Mouse (Mus musculus) heart, embryonic 16.5 days (tissue): ENCODE data around the gene 2900026A02Rik. TPM values are rescaled to one million over a fixed set of nuclear protein-coding genes. Genes with fewer than 3 reads are reported as not detected.

Experiments used
- ATAC-seq: fragments of 200-750 bp; cut with Nextera tagmentation; replicated peaks from 2 replicates; pipeline ENCODE4 v1.8.0; 2017; ENCODE audit warnings: moderate number of reproducible peaks; ENCODE audit not compliant: insufficient read depth, low FRiP score; ENCODE audit errors: extremely low read depth
- H3K27ac ChIP-seq: fragments of 300-500 bp; sonication (generic); 2 replicates; pipeline ENCODE4 v1.5.1; 2014; ENCODE audit warnings: mild to moderate bottlenecking, low read length, control low read depth, moderate library complexity
- H3K27me3 ChIP-seq: fragments of 300-500 bp; sonication (generic); 2 replicates; pipeline ENCODE4 v1.6.1; 2014; ENCODE audit warnings: low read length, mixed read lengths; ENCODE audit not compliant: control insufficient read depth, insufficient read depth
- H3K36me3 ChIP-seq: fragments of 300-500 bp; sonication (generic); 2 replicates; pipeline ENCODE4 v1.6.1; 2014; ENCODE audit not compliant: control insufficient read depth, insufficient read depth
- H3K4me1 ChIP-seq: fragments of 300-500 bp; sonication (generic); 2 replicates; pipeline ENCODE4 v1.6.1; 2014; ENCODE audit warnings: low read length, mixed read lengths; ENCODE audit not compliant: control insufficient read depth, insufficient read depth
- H3K4me2 ChIP-seq: fragments of 300-500 bp; sonication (generic); 2 replicates; pipeline ENCODE4 v1.6.1; 2014; ENCODE audit warnings: low read depth, mild to moderate bottlenecking, control low read depth, low read length
- H3K4me3 ChIP-seq: fragments of 300-500 bp; sonication (generic); 2 replicates; pipeline ENCODE4 v1.5.1; 2014; ENCODE audit warnings: mild to moderate bottlenecking, control low read depth, low read length
- H3K9ac ChIP-seq: fragments of 300-500 bp; sonication (generic); 2 replicates; pipeline ENCODE4 v1.6.1; 2014; ENCODE audit warnings: low read length, control low read depth
- H3K9me3 ChIP-seq: fragments of 300-500 bp; sonication (generic); replicated peaks from 2 replicates; pipeline ENCODE4 v1.6.1; 2016; ENCODE audit warnings: low read length; ENCODE audit not compliant: control insufficient read depth
- WGBS: fragments of 180-500 bp; shearing (Covaris S2); extraction: QIAGEN DNeasy Blood & Tissue Kit; methylation state at CpG from one replicate; pipeline ENCODE4 v1.1.7; 2014; 5-methylcytosine and 5-hydroxymethylcytosine counted together
- polyA plus RNA-seq: library from polyadenylated mRNA; unstranded; fragments of >200 nt; fragmentation: Nextera tagmentation; extraction: Ambion mirVana; gene quantifications from 2 replicates; pipeline ENCODE4 v1.2.1, GENCODE M21; 2015

2900026A02Rik gene
- polyA plus RNA-seq, 1 experiment from 2014 or later = 14.9 TPM

DNA sequence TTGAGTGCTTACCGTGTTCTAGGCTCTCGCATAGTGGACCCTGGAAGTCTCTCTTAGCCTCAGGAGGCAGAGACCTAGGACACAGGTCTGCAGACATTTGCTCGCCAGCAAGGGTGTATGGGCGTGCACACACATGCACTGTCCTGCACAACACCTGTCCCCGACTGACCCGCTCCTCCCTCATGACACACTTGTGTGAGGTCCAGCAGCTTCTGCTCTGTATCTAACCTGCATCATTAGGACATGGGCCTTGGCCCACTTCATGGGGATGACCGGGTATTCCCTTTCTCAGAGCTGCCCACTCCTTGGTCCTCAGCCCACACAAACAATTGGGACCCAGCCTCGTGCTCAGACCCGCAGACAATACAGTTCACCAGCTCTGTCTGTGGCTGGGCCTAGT is 140.0 kb downstream of the 2900026A02Rik start:
- peaks cover 19% of the 10 kb centered on the region for H3K4me1 ChIP-seq
- no peak overlapping the region for H3K27ac ChIP-seq
- peak; percentile 14; the same call in 1 of the 2 replicates for ATAC-seq
- 87% methylated on average over 9 of the region's 9 CpGs for WGBS
- H3K27me3 ChIP-seq = peaks cover 4% of the 10 kb centered on the region
- H3K4me3 ChIP-seq = no peak overlapping the region
- no peaks in the 10 kb centered on the region for H3K36me3 ChIP-seq
- no peak overlapping the region for H3K4me2 ChIP-seq
- H3K9me3 ChIP-seq = 0 out of 2 replicates have a peak, but pooled peaks cover 4% of the 10 kb centered on the region
- H3K9ac ChIP-seq = no peak overlapping the region

DNA sequence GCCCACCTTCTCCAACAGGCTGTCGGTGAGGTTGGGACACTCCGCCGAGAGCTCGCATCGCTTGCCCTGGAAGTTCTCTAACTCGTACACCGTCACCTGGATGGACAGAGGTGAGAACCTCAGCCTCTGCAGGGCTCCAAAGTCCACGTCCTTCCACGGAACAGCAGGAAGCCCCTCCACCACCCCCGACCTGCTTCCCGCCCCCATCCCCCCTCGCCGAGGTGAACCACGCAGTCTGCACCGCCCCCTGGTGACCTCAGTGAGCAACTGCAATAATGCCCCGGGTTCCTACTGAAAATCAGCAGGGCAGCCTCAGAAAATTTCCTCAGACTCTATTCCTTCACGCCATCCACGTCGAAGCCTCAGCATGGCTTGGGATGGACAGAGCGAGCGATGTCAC is 141.3 kb downstream of the 2900026A02Rik start:
- no peak for ATAC-seq
- peaks cover 19% of the 10 kb centered on the region for H3K4me1 ChIP-seq
- H3K4me2 ChIP-seq = peak overlapping the region; percentile 34; the same call in 1 of the 2 replicates
- WGBS = 21% methylated on average over 21 of the region's 21 CpGs
- H3K27ac ChIP-seq = no peak overlapping the region
- no peaks in the 10 kb centered on the region for H3K36me3 ChIP-seq
- H3K9ac ChIP-seq = no peak overlapping the region
- no peak overlapping the region for H3K4me3 ChIP-seq
- H3K27me3 ChIP-seq = peaks cover 4% of the 10 kb centered on the region
- H3K9me3 ChIP-seq = 0 out of 2 replicates have a peak, but pooled peaks cover 4% of the 10 kb centered on the region

DNA sequence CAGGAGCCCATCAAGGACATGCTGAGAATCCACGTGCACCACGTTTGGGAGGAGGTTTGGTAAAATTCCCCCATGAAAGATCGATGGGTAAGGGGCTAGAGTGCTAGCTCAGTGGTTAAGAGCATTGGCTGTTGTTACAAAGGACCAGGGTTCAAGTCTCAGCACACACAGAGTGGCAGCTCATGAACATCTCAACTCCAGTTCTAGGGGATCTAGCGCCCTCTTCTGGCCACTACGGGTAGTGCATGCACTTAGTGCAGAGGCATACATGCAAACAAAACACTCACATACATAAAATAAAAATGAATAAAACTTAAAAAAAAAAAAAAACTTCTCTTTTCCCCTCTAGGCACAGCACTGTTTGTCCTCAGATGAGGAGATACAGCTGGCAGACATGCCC is 142.3 kb downstream of the 2900026A02Rik start:
- Histone ChIP-seq H3K9me3 (no peaks in the 10 kb centered on the region), H3K4me3 (no peak overlapping the region), H3K4me2 (no peak overlapping the region), H3K36me3 (no peaks in the 10 kb centered on the region), H3K4me1 (peaks cover 19% of the 10 kb centered on the region), H3K9ac (no peak overlapping the region), H3K27ac (no peak overlapping the region), H3K27me3 (peaks cover 4% of the 10 kb centered on the region)
- ATAC-seq = no peak
- 59% methylated on average over 5 of the region's 5 CpGs for WGBS

DNA sequence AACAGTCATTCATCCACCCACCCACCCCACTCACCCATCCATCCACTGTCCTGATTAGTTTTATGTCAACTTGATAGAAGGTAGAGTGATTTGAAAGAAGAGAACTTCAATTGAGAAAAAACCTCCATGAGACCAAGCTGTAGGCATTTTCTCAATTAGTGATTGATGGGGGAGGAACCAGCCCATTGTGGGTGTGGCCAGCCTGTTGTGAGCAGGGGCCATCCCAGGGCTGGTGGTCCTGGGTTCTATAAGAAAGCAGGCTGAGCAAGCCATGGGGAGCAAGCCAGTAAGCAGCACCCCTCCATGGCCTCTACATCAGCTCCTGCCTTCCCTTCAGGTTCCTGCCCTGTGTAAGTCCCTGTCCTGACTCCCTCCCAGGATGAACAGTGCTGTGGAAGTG is 151.0 kb downstream of the 2900026A02Rik start, which contains the start of gene Crybb2:
TSS of gene Crybb2 (minus strand) at position 101 of the 400 bp plus-strand sequence.
- Histone ChIP-seq H3K27me3 (peaks cover 3% of the 10 kb centered on the region; the same call in 1 of the 2 replicates), H3K4me3 (no peak within 1 kb of the TSS), H3K27ac (no peak within 1 kb of the TSS)

DNA sequence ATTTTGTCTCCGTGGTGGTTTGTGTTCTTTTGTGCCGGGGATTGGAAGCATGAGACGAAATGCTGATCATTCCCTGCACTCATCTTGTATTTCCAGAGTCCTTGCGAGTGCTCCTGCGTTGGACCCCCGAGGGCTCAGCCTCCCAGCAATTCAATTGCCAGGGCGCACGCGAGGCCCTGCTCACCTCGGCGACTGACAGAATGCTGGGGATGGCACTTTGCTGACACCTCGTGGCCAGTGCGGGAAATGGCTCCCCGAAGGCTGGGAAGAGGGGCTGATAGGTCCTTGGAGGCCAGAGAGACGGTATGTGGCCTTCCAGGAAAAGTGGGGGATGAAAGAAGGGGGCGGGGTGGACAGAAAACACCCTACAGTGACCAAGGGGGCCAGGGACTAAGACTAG is 166.7 kb downstream of the 2900026A02Rik start:
- H3K9me3 ChIP-seq = no peaks in the 10 kb centered on the region; the same call in 1 of the 2 replicates
- H3K36me3 ChIP-seq = no peaks in the 10 kb centered on the region
- no peak overlapping the region for H3K9ac ChIP-seq
- no peak overlapping the region for H3K4me3 ChIP-seq
- H3K4me1 ChIP-seq = no peaks in the 10 kb centered on the region
- 2% methylated on average over 16 of the region's 16 CpGs for WGBS
- no peak overlapping the region for H3K27ac ChIP-seq
- ATAC-seq = peak; percentile 65; the same call in 1 of the 2 replicates
- peaks cover 5% of the 10 kb centered on the region; the same call in 1 of the 2 replicates for H3K27me3 ChIP-seq
- H3K4me2 ChIP-seq = no peak overlapping the region

More for the DNA sequence above, 151.0 kb downstream of the 2900026A02Rik start, which contains the start of gene Crybb2:
- ATAC-seq = no peak
- Histone ChIP-seq H3K4me1 (no peaks in the 10 kb centered on the region), H3K9ac (no peak within 1 kb of the TSS), H3K9me3 (no peaks in the 10 kb centered on the region), H3K4me2 (no peak within 1 kb of the TSS), H3K36me3 (no peaks in the 10 kb centered on the region)

DNA sequence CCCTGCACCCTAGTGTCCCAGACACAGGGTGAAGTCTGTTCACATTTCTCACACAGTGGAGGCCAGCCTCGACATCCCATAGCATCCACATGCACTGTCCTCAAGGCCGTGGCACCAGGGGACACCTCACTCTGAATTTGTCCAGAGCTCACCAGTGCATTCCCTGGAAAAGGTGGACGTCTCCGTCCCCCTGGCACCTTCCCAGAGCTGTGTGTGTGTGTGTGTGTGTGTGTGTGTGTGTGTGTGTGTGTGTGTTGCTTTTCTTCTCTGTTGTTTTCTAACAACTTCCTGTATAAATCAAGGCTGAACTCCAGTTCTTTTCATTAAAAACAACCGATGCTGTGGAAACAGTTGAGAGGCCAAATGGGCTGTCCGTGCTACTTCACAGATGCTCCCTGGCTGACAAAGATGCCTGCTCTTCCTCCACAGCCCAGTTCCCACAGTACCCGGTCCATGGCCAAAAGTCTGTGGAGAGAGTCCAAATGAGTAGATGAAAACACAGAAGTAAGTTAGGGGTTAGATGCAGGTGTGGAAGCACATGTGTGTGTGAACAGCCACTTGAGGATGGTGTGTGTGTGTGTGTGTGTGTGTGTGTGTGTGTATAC is 170.4 kb downstream of the 2900026A02Rik start:
- ATAC-seq = no peak

DNA sequence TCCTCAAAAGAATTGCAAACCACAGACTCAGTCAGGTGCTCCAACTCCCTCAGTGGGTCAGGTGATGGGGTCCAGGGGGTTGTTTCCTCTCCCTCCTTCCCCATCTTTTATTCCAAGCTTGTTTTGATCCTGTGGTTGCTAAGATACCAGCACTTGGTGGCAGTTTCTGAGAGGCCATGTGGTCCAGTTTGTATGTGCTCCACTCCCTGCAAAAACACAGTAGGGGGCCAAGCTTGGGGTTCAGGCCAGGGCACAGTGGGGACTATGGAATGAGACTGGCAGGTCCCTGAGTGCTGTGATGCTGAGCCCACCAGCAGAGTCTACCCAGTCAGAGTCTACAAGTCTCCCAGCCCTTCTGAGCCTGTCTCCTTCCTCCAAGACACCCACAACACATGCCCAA is 171.2 kb downstream of the 2900026A02Rik start:
- Histone ChIP-seq H3K9me3 (no peaks in the 10 kb centered on the region; the same call in 1 of the 2 replicates), H3K27ac (no peak overlapping the region), H3K4me1 (no peaks in the 10 kb centered on the region), H3K4me2 (no peak overlapping the region), H3K36me3 (no peaks in the 10 kb centered on the region), H3K9ac (no peak overlapping the region), H3K4me3 (no peak overlapping the region), H3K27me3 (peaks cover 2% of the 10 kb centered on the region; the same call in 1 of the 2 replicates)
- no peak for ATAC-seq

More for the DNA sequence above, 170.4 kb downstream of the 2900026A02Rik start:
- Histone ChIP-seq H3K4me1 (no peaks in the 10 kb centered on the region), H3K4me3 (no peak overlapping the region), H3K27me3 (peaks cover 2% of the 10 kb centered on the region; the same call in 1 of the 2 replicates), H3K9ac (no peak overlapping the region), H3K9me3 (no peaks in the 10 kb centered on the region; the same call in 1 of the 2 replicates), H3K36me3 (no peaks in the 10 kb centered on the region), H3K27ac (no peak overlapping the region), H3K4me2 (no peak overlapping the region)
- WGBS = 63% methylated on average over 7 of the region's 7 CpGs

DNA sequence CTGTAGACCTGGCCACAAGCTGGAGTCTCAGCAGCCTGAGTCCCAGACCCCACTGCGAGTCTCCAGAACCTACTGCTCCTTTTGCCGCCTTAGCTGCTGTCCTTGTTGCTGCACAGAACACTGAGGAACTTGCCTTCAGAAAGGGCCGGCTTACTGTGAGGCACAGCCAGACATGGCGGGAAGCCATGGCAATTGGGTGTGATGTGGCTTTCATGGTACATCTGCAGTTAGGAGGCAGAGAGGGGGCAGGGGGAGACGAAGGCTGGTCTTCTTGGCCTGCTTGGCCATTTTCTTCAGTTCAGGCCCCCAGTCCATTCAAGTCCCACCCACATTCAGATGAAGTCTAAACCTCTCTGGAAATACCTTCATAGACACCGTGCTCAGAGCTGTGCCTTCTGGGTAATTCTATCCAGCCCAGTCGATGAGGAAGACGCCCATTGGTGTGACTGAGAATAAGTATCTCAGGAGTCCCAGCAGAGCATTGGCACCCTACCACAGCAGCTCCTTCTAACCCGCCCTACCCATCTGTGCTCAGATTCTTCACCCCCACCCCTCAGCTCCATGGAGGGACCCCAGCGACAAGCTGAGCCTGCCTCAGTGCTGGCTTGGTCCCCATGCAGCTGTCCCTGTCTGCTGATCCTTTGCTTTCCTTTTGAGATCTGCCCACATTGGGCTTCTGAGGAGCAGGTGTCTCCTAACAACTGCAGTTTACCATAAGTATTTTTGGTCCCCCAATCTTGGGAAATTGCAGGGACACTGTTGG is 175.3 kb downstream of the 2900026A02Rik start:
- no peaks in the 10 kb centered on the region; the same call in 1 of the 2 replicates for H3K9me3 ChIP-seq
- no peak overlapping the region for H3K27ac ChIP-seq
- ATAC-seq = no peak
- no peaks in the 10 kb centered on the region for H3K36me3 ChIP-seq
- peaks cover 18% of the 10 kb centered on the region for H3K4me1 ChIP-seq
- H3K4me2 ChIP-seq = no peak overlapping the region
- no peaks in the 10 kb centered on the region for H3K27me3 ChIP-seq
- no peak overlapping the region for H3K4me3 ChIP-seq
- WGBS = 87% methylated on average over 10 of the region's 10 CpGs
- no peak overlapping the region for H3K9ac ChIP-seq

DNA sequence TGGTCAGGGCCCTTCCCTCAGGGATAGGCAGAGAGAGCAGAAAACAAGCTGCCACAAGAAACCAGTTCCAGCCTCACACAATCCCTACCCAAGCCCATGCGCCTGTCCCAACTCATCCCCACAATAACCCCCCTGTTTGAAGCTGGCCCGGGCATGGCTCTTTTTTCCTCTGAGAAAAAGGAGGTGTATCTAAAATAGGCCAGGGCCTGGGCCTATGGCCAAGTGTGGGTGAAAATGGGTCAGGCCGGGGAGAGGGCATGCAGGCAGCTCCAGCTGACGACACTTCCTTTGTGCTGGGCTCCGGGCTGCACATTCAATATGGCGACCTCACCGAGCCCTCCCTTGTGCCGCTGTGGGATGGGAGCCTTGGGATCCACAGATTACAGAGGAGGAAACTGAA is 177.5 kb downstream of the 2900026A02Rik start:
- H3K36me3 ChIP-seq = no peaks in the 10 kb centered on the region
- H3K9ac ChIP-seq = no peak overlapping the region
- ATAC-seq = no peak
- H3K4me1 ChIP-seq = peaks cover 21% of the 10 kb centered on the region
- WGBS = 54% methylated on average over 8 of the region's 8 CpGs
- no peaks in the 10 kb centered on the region for H3K27me3 ChIP-seq
- H3K9me3 ChIP-seq = peaks cover 2% of the 10 kb centered on the region; the same call in 1 of the 2 replicates
- no peak overlapping the region for H3K27ac ChIP-seq
- H3K4me3 ChIP-seq = no peak overlapping the region
- H3K4me2 ChIP-seq = no peak overlapping the region
